Mouse (Mus musculus) forebrain, embryonic 11.5 days (tissue): ENCODE measurements at regions not wholly inside any gene's neighbourhood (a gene's known extent, or its start where the extent isn't known, plus 50 kb on each side); places are given as distances from the start of the nearest gene placed in this dataset.

Source experiments
- ATAC-seq: fragments of 200-750 bp; cut with Nextera tagmentation; replicated peaks from 2 replicates; pipeline ENCODE4 v1.8.0; 2017; ENCODE audit warnings: moderate TSS enrichment; ENCODE audit not compliant: low FRiP score
- DNase-seq: peaks from one replicate; pipeline ENCODE4 v3.0.0-alpha.2; 2017; ENCODE audit warnings: low spot score
- H3K27ac ChIP-seq: fragments of 300-500 bp; sonication (generic); 2 replicates; pipeline ENCODE4 v1.5.1; 2014; ENCODE audit warnings: low read depth, low read length
- H3K27me3 ChIP-seq: fragments of 300-500 bp; sonication (generic); 2 replicates; pipeline ENCODE4 v1.6.1; 2014; ENCODE audit warnings: mild to moderate bottlenecking, low read length, mixed read lengths; ENCODE audit not compliant: control insufficient read depth, insufficient read depth
- H3K36me3 ChIP-seq: fragments of 300-500 bp; sonication (generic); 2 replicates; pipeline ENCODE4 v1.6.1; 2014; ENCODE audit warnings: mild to moderate bottlenecking, low read length, moderate library complexity, mixed read lengths; ENCODE audit not compliant: control insufficient read depth, insufficient read depth
- H3K4me1 ChIP-seq: fragments of 300-500 bp; sonication (generic); replicated peaks from 2 replicates; pipeline ENCODE4 v1.6.1; 2014; ENCODE audit warnings: low read length, mixed read lengths; ENCODE audit not compliant: control insufficient read depth, insufficient read depth
- H3K4me2 ChIP-seq: fragments of 300-500 bp; sonication (generic); 2 replicates; pipeline ENCODE4 v1.6.1; 2014; ENCODE audit warnings: low read depth, mild to moderate bottlenecking, low read length, moderate library complexity, mixed read lengths; ENCODE audit not compliant: severe bottlenecking
- H3K4me3 ChIP-seq: fragments of 300-500 bp; sonication (generic); 2 replicates; pipeline ENCODE4 v1.5.1; 2014; ENCODE audit warnings: low read depth, low read length
- H3K9ac ChIP-seq: fragments of 300-500 bp; sonication (generic); 2 replicates; pipeline ENCODE4 v1.6.1; 2014; ENCODE audit warnings: low read length
- H3K9me3 ChIP-seq: fragments of 300-500 bp; sonication (generic); 2 replicates; pipeline ENCODE4 v1.6.1; 2016; ENCODE audit warnings: low read length, mixed read lengths; ENCODE audit not compliant: control insufficient read depth
- WGBS: fragments of 180-500 bp; shearing (Covaris S2); extraction: QIAGEN DNeasy Blood & Tissue Kit; methylation state at CpG from one replicate; pipeline ENCODE4 v1.1.7; 2014; 5-methylcytosine and 5-hydroxymethylcytosine counted together

DNA sequence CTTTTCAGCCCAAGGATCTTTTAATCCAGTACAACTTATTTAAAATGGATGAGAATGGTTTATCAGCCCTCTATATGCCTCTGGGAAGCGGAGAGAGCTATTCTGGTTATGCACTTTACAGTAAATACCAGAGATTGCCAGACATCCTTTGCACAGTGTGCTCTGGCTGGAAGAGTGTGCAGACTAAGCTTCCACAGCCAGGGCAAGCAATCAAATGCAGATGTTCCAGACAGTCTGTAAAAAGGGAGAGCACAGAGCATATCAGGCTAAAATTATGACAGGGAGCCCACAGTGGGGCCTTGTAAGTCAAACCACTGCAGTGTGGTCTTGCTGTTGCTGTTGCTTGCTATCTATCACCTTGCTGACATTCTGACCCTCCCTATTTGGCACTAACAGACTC, 288.6 kb downstream of the Ostf1 start:
- H3K4me1 ChIP-seq: no peaks in the 10 kb centered on the region
- no peaks in the 10 kb centered on the region for H3K36me3 ChIP-seq
- no peak overlapping the region for H3K4me2 ChIP-seq
- no peak for ATAC-seq
- no peaks in the 10 kb centered on the region for H3K27me3 ChIP-seq
- DNase-seq: no peak
- no peak overlapping the region for H3K4me3 ChIP-seq
- 97% methylated on average over 1 of the region's 1 CpGs for WGBS
- no peak overlapping the region for H3K9ac ChIP-seq
- no peak overlapping the region for H3K27ac ChIP-seq
- no peaks in the 10 kb centered on the region for H3K9me3 ChIP-seq

DNA sequence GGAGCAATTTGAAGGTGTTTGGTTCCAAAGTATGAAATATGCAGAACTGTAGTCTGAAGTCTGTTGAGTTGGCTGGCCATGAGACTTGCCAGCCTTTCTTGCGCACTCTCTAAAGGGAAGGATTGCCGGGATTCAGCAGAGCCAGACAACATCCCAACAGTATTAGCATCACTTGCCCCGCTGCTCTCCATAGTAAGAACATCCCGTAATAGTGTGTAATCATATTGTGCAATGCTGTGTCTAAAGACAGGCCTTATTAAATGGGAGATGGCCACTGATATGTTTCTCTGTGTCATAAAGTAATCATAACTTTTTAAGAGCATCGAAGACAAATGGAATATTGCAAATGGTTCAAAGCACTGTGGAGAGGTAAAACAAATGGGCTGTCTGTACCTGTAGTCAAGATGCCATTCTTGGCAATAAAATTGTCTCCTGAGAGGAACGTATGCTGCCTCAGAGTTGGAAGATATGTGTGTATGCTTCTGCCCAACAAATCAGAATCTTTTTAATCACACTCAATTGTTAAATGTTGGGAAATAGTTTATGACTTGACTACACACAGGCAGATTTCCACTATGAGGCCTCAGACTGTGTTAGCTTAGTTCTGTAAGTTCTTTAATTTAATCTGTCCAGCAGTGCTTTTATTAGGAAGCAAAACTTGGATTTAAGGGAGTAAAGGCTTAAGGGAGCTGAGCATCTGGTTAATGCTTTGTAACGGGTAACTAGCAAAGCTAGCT, 293.6 kb downstream of the Ostf1 start:
- H3K4me1 ChIP-seq: no peaks in the 10 kb centered on the region
- H3K9me3 ChIP-seq: no peaks in the 10 kb centered on the region
- no peak overlapping the region for H3K4me3 ChIP-seq
- H3K27me3 ChIP-seq: no peaks in the 10 kb centered on the region
- H3K36me3 ChIP-seq: no peaks in the 10 kb centered on the region
- no peak overlapping the region for H3K9ac ChIP-seq
- no peak overlapping the region for H3K4me2 ChIP-seq
- H3K27ac ChIP-seq: no peak overlapping the region
- ATAC-seq (no peak), DNase-seq (no peak)
- WGBS: 86% methylated on average over 7 of the region's 7 CpGs

DNA sequence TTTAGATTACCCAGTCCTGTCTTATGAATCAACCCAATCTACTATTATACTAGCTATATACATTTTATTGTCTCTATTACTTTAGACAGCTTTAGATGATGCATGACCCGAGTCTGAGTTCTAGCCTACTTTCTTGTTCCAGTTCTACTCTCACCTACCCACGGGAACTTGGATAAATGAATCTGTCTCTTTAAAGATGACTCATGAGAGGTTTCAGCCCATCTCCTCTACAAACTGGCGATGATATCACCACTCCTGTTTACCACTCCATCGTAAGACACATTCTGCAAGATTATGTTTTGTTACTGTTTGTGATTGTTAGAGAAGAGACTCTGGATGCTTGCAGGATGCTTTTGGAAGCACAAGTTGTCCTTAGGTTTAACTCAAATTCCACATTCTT, 295.0 kb downstream of the Ostf1 start:
- Histone ChIP-seq H3K4me1 (no peaks in the 10 kb centered on the region), H3K27me3 (no peaks in the 10 kb centered on the region), H3K4me2 (no peak overlapping the region), H3K9me3 (no peaks in the 10 kb centered on the region), H3K27ac (no peak overlapping the region), H3K36me3 (no peaks in the 10 kb centered on the region), H3K4me3 (no peak overlapping the region), H3K9ac (no peak overlapping the region)
- WGBS: 91% methylated on average over 4 of the region's 4 CpGs
- DNase-seq (no peak), ATAC-seq (no peak)

DNA sequence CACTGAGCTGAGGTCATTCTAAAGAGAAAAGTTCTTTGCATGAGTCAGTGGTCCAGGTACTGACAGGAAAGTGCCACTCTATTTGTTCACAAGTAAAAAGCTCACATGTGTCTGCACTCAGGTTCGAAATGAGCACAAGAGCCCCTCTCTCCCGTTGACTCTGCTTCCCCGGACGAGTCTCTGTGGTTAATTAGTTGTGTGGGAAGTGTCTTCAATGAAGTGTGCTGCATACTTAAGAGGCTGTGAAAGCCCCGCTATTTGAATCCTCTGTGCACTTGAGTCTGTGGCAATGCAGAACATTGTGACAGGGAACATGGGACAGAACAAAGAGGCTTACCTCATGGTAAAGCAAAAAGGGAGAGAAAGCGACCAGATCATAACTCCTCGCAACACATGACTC, 297.0 kb downstream of the Ostf1 start:
- H3K9me3 ChIP-seq: no peaks in the 10 kb centered on the region
- no peaks in the 10 kb centered on the region for H3K27me3 ChIP-seq
- H3K9ac ChIP-seq: no peak overlapping the region
- H3K4me3 ChIP-seq: no peak overlapping the region
- no peak overlapping the region for H3K27ac ChIP-seq
- H3K4me1 ChIP-seq: no peaks in the 10 kb centered on the region
- WGBS: 38% methylated on average over 7 of the region's 7 CpGs
- no peak overlapping the region for H3K4me2 ChIP-seq
- no peaks in the 10 kb centered on the region for H3K36me3 ChIP-seq
- DNase-seq (no peak), ATAC-seq (peak; percentile 51; the same call in 1 of the 2 replicates)

DNA sequence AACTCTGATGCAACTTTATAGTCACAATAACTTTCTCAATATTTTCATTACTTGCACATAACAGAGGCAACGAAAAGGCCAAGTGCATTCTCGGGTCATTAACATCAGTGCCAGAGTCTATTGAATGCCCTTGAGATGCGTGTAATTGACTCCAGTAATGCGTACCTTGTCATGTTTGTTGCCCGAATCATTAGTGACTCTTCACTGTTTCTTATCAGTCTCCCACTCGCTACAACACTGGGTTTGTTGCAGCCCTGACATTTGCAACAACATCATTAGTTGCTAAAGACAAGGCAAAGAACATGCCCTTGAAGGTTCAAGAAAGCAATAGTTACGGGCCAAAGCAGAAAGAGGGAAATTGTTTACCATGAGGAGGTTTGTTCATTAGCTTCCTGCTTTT, 299.8 kb downstream of the Ostf1 start:
- Histone ChIP-seq H3K4me3 (no peak overlapping the region), H3K27me3 (no peaks in the 10 kb centered on the region), H3K36me3 (no peaks in the 10 kb centered on the region), H3K9ac (no peak overlapping the region), H3K4me1 (no peaks in the 10 kb centered on the region), H3K27ac (no peak overlapping the region), H3K4me2 (no peak overlapping the region), H3K9me3 (no peaks in the 10 kb centered on the region)
- 74% methylated on average over 7 of the region's 7 CpGs for WGBS
- no peak for ATAC-seq
- DNase-seq: no peak

DNA sequence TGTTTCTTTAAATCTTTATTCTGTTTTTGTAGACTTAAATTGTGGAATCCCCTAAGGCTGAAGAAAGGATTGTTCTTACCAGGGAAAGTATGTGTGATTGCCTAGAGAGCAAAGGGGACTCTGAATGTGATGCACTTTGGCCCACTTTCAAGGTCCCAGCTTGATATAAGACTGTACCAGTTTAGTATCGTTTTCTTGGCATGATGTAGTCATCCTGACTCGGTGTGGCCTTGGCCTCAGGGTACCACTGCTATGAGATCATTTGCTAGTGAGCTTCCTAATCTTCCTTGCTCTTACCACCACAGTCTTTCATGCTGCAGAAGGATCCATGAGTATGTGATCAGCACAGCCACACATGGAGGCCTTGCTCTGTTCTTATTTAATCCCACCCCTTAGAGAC, 302.2 kb downstream of the Ostf1 start:
- 83% methylated on average over 2 of the region's 2 CpGs for WGBS
- DNase-seq: no peak

DNA sequence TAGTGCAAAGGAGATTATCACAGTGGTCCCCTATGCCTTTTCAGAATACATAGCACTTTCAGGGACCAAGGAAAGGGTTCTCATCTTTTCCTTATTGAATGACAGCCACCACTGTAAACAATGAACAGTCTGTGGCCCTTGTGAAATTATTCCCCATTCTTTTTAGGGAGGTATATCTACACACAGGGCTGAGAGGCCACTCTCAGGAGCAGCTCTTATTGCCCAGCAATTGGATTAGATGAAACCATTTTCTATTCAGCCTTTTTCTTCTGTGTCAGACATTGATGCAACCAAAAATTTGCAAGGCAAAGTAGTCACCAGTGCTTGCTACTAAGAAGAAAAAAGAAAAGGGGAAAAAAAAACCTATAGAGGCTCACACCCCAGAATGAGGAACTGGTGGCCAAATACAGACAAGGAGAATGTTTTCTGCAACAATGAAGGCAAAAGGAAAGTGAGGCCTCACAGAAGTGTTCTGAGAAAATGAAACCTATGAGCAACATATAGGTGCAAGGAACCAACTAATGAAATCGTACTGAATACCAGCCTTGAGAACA, 313.2 kb downstream of the Ostf1 start:
- ATAC-seq: no peak
- Histone ChIP-seq H3K9me3 (no peaks in the 10 kb centered on the region), H3K4me3 (no peak overlapping the region), H3K4me1 (no peaks in the 10 kb centered on the region), H3K36me3 (no peaks in the 10 kb centered on the region), H3K27ac (no peak overlapping the region), H3K9ac (no peak overlapping the region), H3K27me3 (no peaks in the 10 kb centered on the region), H3K4me2 (no peak overlapping the region)
- 79% methylated on average over 1 of the region's 1 CpGs for WGBS
- no peak for DNase-seq

More for the DNA sequence above, 302.2 kb downstream of the Ostf1 start:
- no peak overlapping the region for H3K27ac ChIP-seq
- H3K4me3 ChIP-seq: no peak overlapping the region
- H3K9ac ChIP-seq: no peak overlapping the region
- H3K4me2 ChIP-seq: no peak overlapping the region
- H3K27me3 ChIP-seq: no peaks in the 10 kb centered on the region
- H3K36me3 ChIP-seq: no peaks in the 10 kb centered on the region
- no peak for ATAC-seq
- H3K4me1 ChIP-seq: no peaks in the 10 kb centered on the region
- H3K9me3 ChIP-seq: no peaks in the 10 kb centered on the region

DNA sequence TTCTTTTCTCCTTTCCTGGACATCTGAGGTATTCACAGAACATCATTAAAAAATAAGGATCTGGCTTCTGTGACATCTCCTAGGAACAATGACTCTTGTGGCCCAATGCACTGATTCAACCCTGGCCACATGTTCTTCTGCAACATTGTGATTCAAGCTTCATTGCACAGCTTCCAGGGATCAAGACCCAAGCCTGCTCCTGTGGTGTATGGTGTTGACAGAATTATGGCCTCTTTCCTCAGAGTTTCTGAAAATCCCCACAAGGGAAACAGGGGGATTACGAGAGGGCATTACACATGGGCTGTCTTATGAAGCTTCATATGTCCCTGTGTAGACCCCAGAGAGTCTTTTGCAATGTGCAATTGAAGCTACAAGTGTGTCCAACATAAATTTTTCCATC, 358.2 kb downstream of the Ostf1 start:
- H3K9ac ChIP-seq: no peak overlapping the region
- ATAC-seq (no peak), DNase-seq (no peak)
- H3K27ac ChIP-seq: no peak overlapping the region
- H3K4me2 ChIP-seq: no peak overlapping the region
- no peaks in the 10 kb centered on the region for H3K36me3 ChIP-seq
- H3K27me3 ChIP-seq: no peaks in the 10 kb centered on the region
- no peak overlapping the region for H3K4me3 ChIP-seq
- no peaks in the 10 kb centered on the region for H3K4me1 ChIP-seq
- no peaks in the 10 kb centered on the region for H3K9me3 ChIP-seq
- WGBS: 86% methylated on average over 1 of the region's 1 CpGs

DNA sequence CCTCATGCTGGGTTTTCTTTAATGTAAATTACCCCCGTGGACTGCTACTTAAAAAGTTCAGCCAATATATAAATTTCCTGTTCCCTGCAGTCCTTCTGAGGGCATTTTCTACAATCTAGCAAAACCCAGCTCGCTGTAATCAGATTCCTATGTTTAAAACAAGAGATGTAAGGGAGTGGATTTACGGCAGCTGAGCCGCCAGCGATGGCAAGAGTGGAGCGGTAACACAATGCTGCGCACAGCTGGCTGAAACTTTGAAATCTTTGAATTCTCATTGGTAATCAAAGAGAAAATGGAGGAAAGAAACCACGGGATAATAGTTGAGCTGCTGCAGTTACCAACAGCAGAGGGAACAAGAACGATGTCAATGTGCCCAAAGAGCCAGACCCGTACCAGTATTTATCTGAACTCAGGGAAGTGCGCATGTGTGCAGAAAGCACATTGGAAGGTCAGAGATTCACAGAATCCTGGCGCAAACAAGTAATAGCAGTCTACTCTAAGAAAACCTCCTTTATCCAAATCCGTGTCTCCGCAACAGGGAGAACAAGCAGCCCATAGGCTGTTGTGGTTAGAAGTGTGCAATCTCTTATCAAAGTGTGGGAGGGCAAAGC, 376.4 kb downstream of the Ostf1 start:
- ATAC-seq (0 out of 2 replicates have a peak, but pooled peaks have one; percentile 36), DNase-seq (no peak)
- Histone ChIP-seq H3K4me1 (no peaks in the 10 kb centered on the region), H3K4me2 (no peak overlapping the region), H3K27me3 (no peaks in the 10 kb centered on the region), H3K9ac (no peak overlapping the region), H3K4me3 (no peak overlapping the region), H3K36me3 (no peaks in the 10 kb centered on the region), H3K9me3 (no peaks in the 10 kb centered on the region), H3K27ac (no peak overlapping the region)
- 63% methylated on average over 14 of the region's 14 CpGs for WGBS
